Mouse (Mus musculus): ENCODE results near the gene Smim13. TPM values are rescaled to one million over a fixed set of nuclear protein-coding genes. Genes with fewer than 3 reads are reported as not detected.

Gene Smim13
- 1.9 TPM for polyA plus RNA-seq (2017; shearing (Covaris generic))

DNA sequence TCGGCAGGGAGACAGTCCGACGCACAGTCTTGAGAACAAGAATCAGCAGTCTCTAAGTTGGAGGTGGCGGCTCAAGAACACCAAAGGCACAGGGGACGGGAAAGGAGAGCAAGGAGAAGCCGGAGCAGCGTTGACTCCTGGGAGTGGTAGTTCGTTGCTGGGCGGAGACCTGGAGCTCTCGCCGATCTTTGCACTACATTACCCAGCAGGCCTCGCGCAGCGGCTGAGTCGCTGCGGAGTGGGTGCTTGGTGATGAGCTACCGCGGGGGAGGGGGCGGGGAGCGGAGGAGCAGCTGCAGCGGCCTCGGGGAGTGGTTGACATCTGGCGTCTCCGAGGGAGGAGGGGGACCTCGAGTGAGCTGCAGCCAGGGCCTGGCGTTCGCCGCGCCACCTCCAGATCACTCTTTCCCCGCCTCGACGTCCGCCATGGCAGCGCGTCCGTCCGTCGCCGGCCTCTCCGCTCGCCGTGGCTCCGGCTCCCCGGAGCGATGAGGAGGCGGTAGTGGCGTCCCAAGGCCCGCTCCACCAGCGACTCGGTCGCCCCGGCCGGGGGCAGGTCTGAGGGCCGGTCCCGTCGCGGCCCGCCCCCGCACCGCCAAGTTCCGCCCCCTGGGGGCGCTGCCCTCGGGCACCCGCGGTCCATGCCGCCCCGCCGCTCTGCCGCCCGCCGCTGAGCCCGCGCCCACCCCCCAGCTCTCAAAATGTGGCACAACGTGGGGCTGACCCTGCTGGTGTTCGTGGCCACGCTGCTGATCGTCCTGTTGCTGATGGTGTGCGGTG lies at the start of gene Smim13:
Smim13 (plus strand) TSS at position 307 of the 780 bp plus-strand sequence.

DNA sequence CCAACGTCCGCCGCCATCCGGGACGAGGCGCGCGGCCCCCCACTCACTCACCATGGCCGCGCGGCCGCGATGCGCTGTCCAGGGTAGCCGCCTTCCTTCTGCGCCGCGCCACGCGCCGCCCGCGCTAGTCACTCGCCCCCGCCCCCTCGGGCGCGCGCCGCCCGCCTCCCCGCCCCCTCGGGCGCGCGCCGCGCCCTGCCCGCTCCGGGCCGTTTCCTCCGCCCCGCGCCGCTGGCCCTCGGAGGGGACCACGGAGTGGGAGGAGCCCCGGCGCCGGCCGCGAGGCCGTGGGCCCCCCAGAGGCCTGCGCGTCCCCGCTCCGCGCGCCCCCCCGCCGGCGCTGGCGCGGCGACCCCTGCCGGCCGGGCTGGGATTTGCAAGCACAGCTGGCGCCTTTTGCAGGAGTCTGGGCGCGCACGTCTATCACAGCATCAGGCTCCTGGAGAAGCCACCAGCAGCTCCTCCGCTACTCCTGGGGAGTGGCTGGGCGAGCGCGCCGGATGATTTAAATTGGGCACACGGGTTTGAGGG lies 29.3 kb upstream of the Smim13 start, which contains the start of gene Elovl2:
Elovl2 (minus strand) TSS at position 102 of the 531 bp plus-strand sequence.

DNA sequence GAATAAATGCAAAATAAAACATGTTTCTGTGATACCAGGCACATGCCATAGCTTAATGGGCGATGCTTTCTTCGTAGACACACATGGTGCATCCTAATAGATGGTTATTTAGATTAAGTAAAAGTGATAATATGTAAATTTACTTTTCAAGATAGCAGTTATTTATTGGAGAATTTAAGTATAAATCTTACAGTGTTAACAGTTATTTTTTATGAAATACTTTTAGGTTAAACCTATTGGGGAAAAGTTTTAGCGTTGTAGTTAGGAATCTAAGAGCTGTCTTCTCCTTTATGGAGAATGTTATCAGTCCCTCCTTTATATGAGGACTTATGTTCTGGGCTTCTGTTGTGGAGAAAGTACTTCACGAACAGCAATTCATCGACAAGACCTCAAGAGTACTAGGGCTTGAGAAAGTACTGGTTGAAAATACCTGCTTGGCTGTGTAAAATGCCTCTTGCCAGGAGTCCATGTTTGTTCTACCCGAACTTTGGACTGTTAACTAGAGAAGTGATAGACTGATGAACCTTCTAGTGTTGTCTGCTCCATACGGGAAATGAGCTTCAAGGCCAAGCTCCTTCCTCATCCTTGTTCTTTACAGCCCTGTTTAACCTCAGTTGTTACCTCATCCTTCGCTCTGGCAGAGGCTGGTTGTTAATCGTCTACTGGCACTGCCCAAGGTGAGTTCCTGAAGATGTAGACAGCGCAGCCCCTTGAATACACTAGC lies 24.4 kb downstream of the Smim13 start, which contains the start of gene Gm17364:
Gm17364 (minus strand) TSS at position 51 of the 724 bp plus-strand sequence.

Other genes starting within 250 kb of the Smim13 start
- 116 TPM for gene Pak1ip1, start 248.8 kb upstream of the Smim13 start, polyA plus RNA-seq (2017; shearing (Covaris generic))
- gene Tmem14c, start 233.6 kb upstream of the Smim13 start, polyA plus RNA-seq (2017; shearing (Covaris generic)), result 228 TPM
- gene Mak, start 170.1 kb upstream of the Smim13 start, polyA plus RNA-seq (2017; shearing (Covaris generic)), result 0.04 TPM
- 0.14 TPM for gene Gcm2, start 138.8 kb upstream of the Smim13 start, polyA plus RNA-seq (2017; shearing (Covaris generic))
- 0.16 TPM for gene Sycp2l, start 135.5 kb upstream of the Smim13 start, polyA plus RNA-seq (2017; shearing (Covaris generic))
- gene Elovl2, start 29.4 kb upstream of the Smim13 start, polyA plus RNA-seq (2017; shearing (Covaris generic)), result not detected
- not detected for gene Gm17364, start 24.1 kb downstream of the Smim13 start, polyA plus RNA-seq (2017; shearing (Covaris generic))
- gene Nedd9, start 237.5 kb downstream of the Smim13 start, polyA plus RNA-seq (2017; shearing (Covaris generic)), result 169 TPM

Data from CD4-positive, CD25-positive, alpha-beta regulatory T cell, adult 9 weeks (primary cell).